Mouse (Mus musculus) induced T-regulatory cell, adult 2 months (primary cell): ENCODE data around the gene Blm.

ENCODE experiments used
- DNase-seq: peaks from one replicate; pipeline ENCODE4 v3.0.0-alpha.2; 2012; ENCODE audit warnings: low read depth

The Blm gene

GRCm38 (mm10) chr7:80405188-80405695 is 129.7 kb downstream of the Blm start, which contains the start of gene Furin:
Gene Furin (minus strand): TSS chr7:80405436.
- DNase-seq, result peak; percentile 82
